Mouse (Mus musculus): ENCODE data around the gene Nxpe4. TPM values are rescaled to one million over a fixed set of nuclear protein-coding genes. Genes with fewer than 3 reads are reported as not detected.

Nxpe4 gene
- total RNA-seq, 2 experiments from 2014 or later = 7.2 to 9.7 TPM

DNA sequence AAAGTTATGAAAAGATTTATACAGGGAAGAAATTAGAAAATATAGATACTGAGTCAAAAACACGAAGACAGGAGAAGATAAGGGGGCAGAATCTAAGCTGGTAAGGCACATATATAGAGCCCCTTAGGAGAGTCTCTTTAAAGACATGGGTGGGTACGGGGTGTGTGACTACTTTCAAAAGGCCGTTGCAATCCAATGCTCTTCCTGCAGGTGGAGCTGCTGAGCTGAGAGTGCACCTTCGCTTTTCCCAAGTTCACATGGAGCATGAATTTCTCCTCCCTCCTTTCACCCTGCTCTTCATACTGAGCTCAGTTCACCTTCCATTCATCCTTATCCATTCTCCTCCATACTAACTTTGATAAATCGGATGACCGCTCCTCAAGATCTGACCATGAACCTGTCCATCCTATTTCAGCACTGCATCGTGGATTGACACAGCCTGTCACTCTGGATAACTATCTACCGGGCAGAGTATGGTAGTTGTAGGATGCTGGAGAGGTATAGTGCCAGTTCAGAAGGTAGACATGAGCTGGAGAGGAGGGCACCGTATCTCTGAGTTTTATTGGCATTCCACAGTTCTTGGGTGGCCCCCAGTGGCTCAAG is 76.4 kb downstream of the Nxpe4 start:
- no peak for DNase-seq (ENCODE audit: low spot score)
- intact Hi-C loops (cut with DNase I) = no loop called here

DNA sequence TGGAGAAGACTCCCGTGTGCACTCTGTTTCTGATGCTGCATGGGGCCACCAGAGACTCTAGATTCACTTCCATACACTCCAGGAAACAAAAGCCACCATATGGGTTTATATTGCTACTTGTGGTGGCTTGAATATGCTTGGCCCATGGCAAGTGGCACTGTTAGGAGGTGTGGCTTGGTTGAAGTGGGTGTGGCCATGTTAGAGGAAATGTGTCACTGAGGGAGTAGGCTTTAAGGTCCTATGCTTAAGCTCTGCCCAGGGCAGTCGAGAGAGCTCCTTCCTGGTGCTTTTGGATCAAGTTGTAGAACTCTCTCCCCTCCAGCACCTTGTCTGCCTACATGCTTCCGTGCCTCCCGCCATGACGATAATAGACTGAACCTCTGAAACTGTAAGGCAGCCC is 77.6 kb downstream of the Nxpe4 start:
- intact Hi-C loops (cut with DNase I) = no loop called here

DNA sequence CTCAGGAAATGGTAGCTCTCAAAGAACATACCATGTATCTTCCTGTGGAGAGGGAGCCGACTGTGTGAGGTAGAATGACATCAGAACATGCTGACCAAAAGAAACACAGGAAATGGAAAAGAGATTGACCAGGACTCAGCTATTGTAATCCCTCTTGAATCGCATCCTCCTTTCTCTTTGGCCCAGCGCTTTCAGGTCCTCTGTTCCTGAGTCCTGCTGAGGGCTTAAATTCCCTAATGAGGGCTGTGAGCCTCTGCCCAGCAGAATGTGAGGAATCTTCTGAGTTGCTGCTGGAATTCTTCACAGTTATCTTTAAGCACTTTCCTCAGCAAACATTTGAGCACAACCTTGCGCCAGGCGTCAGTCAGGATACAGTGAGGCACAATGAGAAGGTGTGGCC is 78.6 kb downstream of the Nxpe4 start:
- no peak for DNase-seq (ENCODE audit: low spot score)
- intact Hi-C loops (cut with DNase I) = no loop called here

More for the DNA sequence above, 77.6 kb downstream of the Nxpe4 start:
- no peak for DNase-seq (ENCODE audit: low spot score)

DNA sequence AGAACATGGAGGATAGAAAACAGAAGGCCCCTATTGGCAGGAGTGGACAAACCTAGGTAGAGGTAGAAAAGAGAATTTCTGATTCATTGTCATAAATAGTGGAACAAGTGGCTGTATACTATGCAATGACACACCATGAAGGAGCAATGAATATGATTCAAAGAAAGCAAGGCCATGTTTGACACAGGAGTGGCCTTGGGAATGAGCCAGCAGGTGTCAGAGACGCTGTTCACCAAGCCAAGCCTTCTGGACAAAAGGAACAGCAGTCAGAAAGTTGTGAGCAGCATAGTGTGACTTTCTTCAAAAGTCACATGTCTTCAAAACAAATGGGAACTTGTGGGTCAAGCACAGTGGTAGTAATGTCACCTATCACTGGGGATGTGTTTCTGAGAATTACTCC is 80.0 kb downstream of the Nxpe4 start:
- no peak for DNase-seq (ENCODE audit: low spot score)
- intact Hi-C loops (cut with DNase I) = no loop called here

DNA sequence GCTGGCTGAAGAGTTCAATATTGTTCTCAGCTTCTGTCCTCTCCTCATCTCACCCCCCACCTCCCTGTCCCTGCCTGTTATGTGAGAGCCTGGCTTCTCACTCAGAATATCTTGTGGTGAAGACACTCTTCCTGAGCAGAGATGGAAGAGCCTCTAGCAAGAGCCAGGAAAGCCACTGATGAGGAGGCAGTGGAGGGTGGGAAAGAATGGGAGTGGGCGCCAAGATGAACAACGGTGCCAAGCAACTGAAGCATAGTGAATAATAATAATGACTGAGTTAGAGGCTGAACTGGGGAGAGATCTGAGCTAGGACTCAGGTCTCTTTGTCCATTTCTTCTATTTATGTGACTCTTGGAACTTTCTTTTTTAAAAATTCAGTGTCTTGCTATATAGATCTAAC is 80.9 kb downstream of the Nxpe4 start:
- intact Hi-C loops (cut with DNase I) = no loop called here
- DNase-seq (ENCODE audit: low spot score) = no peak

DNA sequence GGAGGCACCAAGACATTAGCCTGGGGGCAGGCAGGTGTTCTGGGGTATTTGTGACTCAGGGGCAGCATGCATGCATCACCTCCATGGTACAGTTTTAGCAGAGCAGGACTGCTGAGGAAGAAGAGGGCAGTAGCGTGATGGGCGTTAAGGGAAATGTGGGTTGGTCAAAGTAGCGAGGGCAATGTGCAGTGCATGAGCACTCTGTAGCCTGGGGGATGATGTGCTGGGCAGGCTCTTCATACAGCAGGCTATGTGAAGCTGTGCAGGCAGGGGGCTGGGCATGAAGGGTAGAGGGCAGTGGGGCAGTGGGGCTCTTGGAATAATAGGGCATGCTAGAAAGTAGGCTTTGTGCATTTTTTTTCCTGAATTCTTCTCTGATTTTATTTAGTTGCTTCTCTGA is 82.4 kb downstream of the Nxpe4 start:
- intact Hi-C loops (cut with DNase I) = no loop called here
- no peak for DNase-seq (ENCODE audit: low spot score)

DNA sequence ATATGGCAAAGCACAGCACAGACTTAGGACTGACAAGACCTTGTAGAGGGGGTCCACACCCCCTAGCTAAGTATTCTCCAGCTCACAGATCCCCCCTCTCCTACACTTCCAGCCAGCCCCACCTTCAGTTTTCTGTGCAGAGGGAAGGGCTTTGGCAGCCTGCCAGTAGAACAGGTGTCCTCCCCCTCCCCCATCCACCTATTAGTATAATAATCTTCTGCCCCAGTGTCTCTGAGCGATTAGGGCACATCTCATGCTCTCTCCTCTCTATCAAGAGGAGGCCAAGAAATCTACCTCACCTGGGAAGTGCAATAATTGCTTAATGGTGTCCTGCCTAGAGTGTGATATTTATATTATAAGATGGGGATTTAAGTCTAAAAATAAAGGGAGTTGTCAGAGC is 83.7 kb downstream of the Nxpe4 start:
- DNase-seq (ENCODE audit: low spot score) = no peak
- intact Hi-C loops (cut with DNase I) = no loop called here

DNA sequence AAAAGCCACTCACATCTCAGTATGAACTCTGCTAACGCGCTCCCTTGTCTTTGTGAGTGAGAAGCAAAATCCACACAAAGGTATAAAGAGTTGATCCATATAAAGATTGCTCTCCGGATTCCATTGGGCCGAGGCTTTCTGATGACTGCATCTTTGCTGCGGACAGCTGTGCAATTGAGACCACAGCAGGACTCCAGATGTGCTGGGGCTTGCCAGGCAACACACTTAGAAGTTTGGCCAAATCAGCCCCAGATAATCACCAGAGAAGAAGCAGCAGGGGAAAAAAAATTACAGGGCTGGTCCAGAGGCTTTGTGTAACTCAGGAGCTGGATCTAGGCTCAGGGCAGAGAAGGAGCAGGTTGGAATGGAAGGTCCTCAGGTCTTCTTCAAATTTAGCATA is 85.5 kb downstream of the Nxpe4 start:
- intact Hi-C loops (cut with DNase I) = no loop called here
- no peak for DNase-seq (ENCODE audit: low spot score)

DNA sequence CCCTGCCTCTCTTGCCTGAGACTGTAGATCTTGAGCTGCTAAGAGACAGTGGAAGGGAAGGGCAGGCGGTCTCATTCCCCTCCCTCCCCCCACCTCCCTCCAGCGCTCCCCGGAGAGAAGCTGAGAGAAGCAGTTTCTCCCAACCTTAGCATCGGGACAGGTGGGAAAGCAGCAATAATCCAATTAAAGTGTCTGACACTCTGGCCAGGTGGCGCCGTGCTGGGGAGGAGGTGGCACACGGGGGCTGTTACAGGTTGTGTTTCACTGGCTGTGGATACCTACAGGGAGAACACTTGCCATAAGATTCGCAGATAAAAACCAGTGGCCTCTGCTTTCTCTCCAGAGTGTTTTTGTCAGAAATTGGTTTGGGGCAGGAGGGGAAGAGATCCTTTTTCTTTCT is 90.4 kb downstream of the Nxpe4 start:
- DNase-seq (ENCODE audit: low spot score) = no peak
- intact Hi-C loops (cut with DNase I) = no loop called here

DNA sequence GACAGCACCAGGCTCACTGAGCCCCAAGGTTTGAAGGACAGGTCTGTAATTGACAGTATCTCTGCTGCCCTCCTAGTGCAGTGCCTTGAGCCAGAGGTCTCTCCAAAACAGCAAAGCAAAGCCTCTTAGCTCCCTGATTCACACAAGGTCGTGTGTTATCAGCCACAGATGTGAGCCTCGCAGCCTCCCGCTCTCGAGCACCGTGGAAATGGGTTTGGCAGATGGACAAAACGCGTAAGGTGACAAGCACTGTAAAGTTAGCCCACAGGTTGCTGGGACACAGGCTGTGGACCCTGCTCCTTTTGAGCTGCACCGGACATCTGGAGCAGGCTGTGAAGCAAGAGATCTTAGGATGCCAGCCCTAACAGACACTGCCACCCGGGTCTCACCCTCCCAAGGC is 95.2 kb downstream of the Nxpe4 start:
- DNase-seq (ENCODE audit: low spot score) = no peak
- intact Hi-C loops (cut with DNase I) = loop anchor here (5.0 kb wide), 1 partner anchor 1525 kb away; no protein-coding TSS in a partner anchor

DNA sequence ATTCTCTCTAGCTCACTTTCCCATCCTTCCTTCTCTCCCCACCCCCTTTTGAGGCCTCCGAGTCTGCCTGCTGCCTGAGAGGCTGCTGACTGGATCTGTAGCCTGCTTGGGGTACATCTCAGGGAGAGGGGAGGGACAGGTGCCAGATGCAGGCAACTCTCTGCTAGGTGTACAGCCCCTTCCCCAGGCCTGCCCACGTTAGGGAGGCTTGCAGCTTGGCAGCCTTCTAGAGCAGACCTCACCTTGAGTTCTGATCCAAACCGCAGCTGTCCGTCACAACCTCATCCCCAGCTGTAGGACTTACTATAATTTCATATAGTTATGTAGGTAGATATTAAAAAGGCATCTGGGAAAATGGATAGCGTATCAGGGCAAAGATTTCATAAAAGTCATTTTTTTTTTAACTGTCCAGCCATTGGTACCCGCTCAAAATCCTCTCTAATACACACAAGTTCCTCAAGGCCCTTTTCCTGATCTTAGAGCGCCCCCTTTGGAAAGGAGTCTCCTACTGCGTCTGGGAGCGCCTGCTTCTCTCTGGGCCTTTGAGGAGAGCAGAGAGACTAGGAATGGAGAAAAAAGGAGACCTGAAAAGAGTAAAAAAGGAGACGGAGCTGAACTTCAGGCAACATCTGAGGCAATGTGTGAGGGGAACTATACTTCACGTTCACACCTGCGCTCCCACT is 96.1 kb downstream of the Nxpe4 start:
- DNase-seq (ENCODE audit: low spot score) = no peak
- intact Hi-C loops (cut with DNase I) = loop anchor here (5.0 kb wide), 1 partner anchor 1526 kb away; no protein-coding TSS in a partner anchor

DNA sequence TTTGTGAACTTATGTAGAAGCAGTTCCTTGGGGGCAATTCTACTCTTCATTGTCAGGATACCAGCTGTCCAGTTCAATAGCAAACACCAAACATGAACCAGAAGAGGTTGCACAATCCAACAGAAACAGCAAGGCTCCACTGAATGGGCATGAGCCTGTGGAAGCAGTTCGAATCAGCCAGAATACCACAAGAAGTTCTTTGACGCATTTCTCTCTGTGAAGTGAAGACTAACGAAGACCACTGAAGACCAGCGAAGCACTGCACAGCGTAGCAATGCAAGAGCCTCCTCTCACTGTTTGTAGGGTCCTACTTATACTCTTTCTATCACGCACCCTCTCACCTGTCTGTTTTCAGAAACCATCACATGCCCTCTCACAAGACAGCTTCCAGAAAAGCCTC is 102.8 kb downstream of the Nxpe4 start:
- intact Hi-C loops (cut with DNase I) = loop anchor here (5.0 to 10.0 kb wide), 4 partner anchors 38 to 350 kb away; no protein-coding TSS in a partner anchor

DNA sequence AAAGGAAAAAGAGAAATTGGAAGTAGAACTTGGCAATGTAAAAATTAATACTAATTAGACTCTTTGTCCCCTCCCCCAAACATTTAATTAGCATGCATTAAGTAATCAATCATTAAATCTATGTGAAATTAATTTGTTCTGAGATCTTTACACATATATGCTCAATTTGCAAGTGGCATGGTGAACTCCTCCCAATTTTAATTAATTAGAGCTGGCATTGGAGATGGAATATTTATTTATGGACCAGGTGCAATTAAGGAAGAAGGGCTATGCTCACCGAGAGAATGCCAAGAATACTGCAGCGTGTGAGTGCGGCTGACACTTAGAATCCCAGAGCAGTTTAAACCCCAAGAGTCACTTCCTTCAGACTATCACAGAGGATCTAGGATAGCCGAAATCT is 103.7 kb downstream of the Nxpe4 start:
- intact Hi-C loops (cut with DNase I) = loop anchor here (5.0 to 10.0 kb wide), 4 partner anchors 37 to 349 kb away; no protein-coding TSS in a partner anchor
- no peak for DNase-seq (ENCODE audit: low spot score)

More for the DNA sequence above, 102.8 kb downstream of the Nxpe4 start:
- DNase-seq (ENCODE audit: low spot score) = no peak

DNA sequence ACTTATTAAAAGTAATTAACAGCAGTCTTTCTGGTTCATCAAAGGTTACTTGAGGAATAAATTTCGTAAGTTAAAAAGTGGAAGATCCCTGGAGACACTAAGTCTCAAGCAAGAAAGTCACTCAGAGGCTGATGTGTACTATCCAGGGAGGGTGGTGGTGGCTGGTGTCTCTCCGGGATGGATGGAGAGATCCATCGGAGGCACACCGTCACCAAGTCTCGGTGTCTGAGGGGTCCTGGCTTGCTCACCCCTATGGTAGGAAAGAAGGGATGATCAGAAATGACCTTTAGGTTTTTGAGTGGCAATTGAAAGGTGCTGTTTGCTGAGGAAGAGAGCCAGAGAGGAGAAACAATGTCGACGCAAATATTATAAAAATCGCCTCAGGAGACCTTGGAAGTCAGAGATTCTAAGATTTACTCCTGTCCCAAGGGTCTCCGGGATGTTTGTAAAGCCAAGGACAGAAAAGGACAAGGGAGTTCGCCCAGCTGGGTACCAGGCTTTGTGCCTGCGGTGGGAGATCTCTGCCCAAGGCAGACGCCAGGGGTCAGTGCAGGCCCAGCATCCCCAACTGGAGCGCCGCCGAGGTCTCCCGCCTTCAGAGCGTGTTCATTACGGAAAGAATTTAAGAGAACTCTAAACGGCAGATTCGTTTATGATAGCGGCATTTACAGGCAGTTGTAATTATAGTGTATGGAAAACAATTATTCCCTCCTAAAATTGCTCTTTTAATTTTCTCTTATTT is 104.6 kb downstream of the Nxpe4 start:
- peak; percentile 57 for DNase-seq (ENCODE audit: low spot score)

DNA sequence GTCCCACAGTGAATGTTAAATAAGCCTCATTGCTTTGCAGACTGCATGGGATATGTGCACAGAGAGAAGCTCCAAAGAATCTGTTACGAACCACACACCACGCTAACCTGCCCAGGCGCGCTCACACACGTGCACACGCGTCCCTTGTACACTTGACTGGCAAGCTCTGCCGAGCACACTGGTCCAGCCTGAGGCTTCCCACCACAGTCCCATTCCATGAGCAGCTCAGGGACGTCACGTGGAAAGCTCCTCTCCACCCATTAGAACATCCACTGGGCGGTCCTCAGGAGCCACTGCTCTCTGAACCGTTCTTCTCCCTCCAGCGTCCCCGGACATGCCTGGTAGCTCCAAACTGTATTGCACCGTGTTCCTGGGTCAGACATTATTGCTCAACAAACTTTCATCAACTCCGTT is 105.2 kb downstream of the Nxpe4 start:
- intact Hi-C loops (cut with DNase I) = loop anchor here (2.0 to 10.0 kb wide), 5 partner anchors 35 to 348 kb away; no protein-coding TSS in a partner anchor
- DNase-seq (ENCODE audit: low spot score) = peak; percentile 46

More for the DNA sequence above, 104.6 kb downstream of the Nxpe4 start:
- intact Hi-C loops (cut with DNase I) = loop anchor here (1.0 to 10.0 kb wide), 6 partner anchors 36 to 348 kb away; no protein-coding TSS in a partner anchor

DNA sequence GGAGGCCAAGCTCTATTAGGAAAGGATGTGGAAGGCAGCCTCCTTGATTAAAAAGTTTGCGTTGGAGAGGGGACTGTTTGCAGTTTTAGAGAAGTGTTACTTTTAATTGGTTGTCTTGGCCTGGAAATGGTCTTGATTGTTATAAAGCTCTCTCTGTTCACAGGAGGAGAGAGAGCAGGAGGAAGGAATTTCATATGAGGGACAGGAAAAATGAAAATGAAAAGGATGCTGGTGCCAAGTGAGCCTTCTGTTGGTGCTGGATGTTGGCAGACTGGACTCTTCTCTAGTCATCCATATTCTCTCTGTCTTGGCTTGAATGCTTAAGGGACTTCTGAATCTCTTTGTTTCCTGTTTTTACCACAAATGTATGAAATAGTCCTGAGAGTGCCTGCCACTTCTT is 106.1 kb downstream of the Nxpe4 start:
- intact Hi-C loops (cut with DNase I) = loop anchor here (2.0 to 10.0 kb wide), 5 partner anchors 34 to 347 kb away; no protein-coding TSS in a partner anchor
- DNase-seq (ENCODE audit: low spot score) = no peak

DNA sequence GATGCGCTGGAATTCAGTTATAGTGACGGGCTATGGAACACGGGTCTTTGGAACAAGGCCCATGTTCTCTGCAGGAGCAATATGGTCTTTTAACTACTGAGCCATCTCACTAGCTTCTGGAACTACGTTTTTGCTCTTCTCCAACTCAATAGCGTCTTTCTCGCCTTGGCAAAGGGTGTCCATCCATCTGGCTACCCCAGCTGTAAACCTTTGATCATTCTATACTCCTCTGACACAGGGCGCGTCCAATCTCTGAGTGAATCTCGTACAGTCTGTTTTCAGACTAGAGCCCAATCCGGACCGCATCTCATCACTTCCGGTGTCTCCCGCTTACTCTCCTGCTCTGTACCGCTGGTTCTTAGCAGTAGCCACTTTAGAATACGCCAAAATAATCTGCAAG is 115.0 kb downstream of the Nxpe4 start:
- intact Hi-C loops (cut with DNase I) = no loop called here
- DNase-seq (ENCODE audit: low spot score) = no peak

DNA sequence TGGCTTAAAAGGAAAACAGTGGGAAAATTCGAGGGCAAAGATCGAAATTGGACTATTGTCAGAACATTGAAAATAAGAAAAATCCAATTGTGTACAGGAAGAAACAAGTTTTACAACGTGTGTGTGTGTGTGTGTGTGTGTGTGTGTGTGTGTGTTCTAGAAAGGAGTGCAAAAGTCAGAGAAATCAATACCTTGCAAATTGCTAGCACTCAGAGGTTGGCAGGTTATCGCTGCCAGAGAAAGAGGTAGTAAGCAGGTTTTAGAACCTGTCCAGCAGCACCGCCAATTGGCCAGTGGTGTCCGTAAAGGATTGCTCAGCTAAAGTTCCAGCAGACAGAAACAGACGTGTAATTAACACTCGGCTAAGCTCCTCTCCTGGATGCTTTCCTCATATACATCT is 122.4 kb downstream of the Nxpe4 start:
- intact Hi-C loops (cut with DNase I) = no loop called here
- no peak for DNase-seq (ENCODE audit: low spot score)

DNA sequence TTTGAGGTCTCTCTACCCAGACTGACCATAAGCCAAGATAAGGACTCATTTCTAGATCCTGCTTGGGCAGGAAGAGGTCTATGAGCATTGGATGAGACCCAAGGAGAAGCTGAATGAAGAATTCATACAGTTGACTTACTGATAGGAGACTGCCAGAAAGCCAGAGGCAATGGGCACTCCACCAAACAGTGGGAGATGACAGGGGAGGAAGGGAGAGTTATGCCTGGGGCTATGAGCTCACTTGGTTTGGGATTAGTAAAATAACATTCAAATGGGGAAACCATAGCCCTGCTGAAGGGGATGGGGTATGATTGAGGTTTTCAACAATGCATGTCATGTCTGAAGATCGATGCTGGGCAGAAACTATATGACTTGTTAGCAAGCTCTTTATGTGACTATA is 128.5 kb downstream of the Nxpe4 start:
- intact Hi-C loops (cut with DNase I) = no loop called here
- no peak for DNase-seq (ENCODE audit: low spot score)

DNA sequence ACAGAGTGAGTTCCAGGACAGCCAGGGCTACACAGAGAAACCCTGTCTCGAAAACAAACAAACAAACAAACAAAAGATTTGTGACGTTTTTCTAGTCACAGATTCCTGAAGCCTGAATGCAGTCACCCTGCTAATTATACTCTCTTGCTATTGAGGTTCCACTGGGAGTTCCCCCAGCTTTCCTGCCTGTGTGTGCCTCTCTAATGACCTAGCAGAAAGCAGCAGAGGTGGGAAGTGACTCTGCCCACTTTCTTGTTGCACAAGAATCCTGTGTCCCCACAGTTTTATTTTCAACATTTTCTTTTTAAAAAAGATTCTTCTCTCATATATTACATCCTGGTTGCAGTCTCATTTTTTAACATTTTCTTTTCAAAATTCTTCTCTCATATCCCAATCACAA is 132.9 kb downstream of the Nxpe4 start:
- intact Hi-C loops (cut with DNase I) = no loop called here
- DNase-seq (ENCODE audit: low spot score) = no peak

DNA sequence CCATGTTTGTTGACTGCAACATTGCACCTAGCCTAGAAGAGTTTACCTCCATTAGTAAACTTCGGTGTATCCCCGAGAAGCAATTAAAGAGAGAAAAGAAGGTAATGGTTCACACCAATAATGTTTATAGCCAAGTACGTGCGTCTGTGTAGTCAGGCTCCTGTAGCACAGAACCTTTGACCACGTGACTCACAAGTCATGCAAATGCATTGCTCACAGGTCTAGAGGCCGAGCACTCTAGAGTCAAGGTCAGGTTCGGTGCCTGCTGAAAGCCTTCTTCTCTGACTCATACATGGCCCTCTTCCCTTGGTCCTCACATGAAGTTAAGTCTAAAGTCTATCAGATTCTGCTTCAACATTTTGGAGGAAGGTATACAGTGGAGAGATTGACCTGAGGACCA is 137.2 kb downstream of the Nxpe4 start:
- no peak for DNase-seq (ENCODE audit: low spot score)

More for the DNA sequence above, 137.2 kb downstream of the Nxpe4 start:
- intact Hi-C loops (cut with DNase I) = no loop called here
